ENCODE assay signal across 5 mouse cellular contexts in the genomic region with DNA sequence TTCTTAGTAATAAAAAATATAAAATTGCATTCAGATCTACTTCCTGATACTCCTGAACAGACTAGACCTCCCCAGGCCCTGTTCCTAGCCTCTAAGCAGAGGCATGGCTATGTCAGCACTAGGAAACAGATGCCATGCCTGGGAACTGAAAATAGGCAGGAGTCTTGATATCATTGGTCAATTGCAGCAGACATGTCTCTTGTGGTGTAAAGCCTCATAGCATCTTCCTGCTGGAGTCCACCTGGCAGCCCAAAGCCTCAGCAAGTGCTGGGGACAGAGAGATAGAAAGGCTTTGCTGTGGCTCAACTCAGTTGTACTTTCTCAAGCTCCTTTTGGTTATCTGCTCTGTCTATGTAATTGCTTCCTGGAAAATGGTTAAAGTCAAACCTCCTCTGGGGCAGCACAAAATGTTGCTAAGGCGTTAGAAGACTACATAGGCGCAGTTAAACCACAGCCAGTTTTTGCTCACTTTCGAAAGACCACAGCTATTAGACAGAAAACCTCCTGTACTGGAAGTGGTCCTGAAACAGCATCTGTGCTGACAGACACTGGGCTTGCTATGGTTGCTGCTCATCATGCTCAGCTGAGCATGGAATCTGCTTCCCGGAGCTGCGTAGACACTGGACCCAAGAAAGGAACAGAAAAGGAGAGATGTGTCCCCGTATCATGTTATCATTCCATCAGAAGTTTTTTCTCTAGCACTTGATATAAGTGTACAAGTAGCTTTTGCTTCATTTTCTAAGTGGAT.
DNase-seq lines count a peak whose midpoint lies in the region; ATAC-seq lines count a peak whose summit lies in the region.
"Not testable (repeated sequence)": the region's sequence is repeated elsewhere in the genome, so short reads cannot be mapped to it uniquely, and the experiment has no call there.

No protein-coding gene starts in this region.

- not testable (repeated sequence) for H3K4me3 ChIP-seq in hindbrain, embryonic 15.5 days

- H3K4me1 ChIP-seq in hindbrain, embryonic 15.5 days (replicated peaks) = not testable (repeated sequence)

- H3K4me2 ChIP-seq in hindbrain, embryonic 15.5 days = not testable (repeated sequence)

- H3K9ac ChIP-seq in hindbrain, embryonic 15.5 days = not testable (repeated sequence)

- not testable (repeated sequence) for H3K27ac ChIP-seq in hindbrain, embryonic 15.5 days (replicated peaks)

- peak; percentile 34 for DNase-seq in left cerebral cortex, postnatal 4 days

- not testable (repeated sequence) for H3K36me3 ChIP-seq in hindbrain, embryonic 15.5 days

- H3K9me3 ChIP-seq in hindbrain, embryonic 15.5 days = not testable (repeated sequence)

- intact Hi-C loops in left cerebral cortex, postnatal 4 days (cut with DNase I) = not testable (repeated sequence)

- ATAC-seq in cerebellum, adult (ENCODE audit: insufficient number of reproducible peaks, low FRiP score, low TSS enrichment) = peak; percentile 36; the same call in 1 of the 2 replicates
- ATAC-seq in common myeloid progenitor, adult 5-6 weeks (replicated peaks; ENCODE audit: low read depth, poor library complexity, severe bottlenecking) = peak; percentile 100
- ATAC-seq in hindbrain, embryonic 15.5 days (ENCODE audit: low FRiP score, low read depth) = peak; percentile 48; the same call in 1 of the 2 replicates
- ATAC-seq in megakaryocyte-erythroid progenitor cell, adult 5-6 weeks (replicated peaks; ENCODE audit: low FRiP score, low TSS enrichment, poor library complexity, severe bottlenecking) = peak; percentile 90

- 87% methylated on average over 6 of the region's 6 CpGs for WGBS in hindbrain, embryonic 15.5 days

- not testable (repeated sequence) for H3K27me3 ChIP-seq in hindbrain, embryonic 15.5 days

Comparison
In these comparisons a context has a peak if more than half of its experiments do, and no peak if none do; other contexts are left out.
1. ATAC-seq: peak in every context shown above with its lines; median percentile 100 in common myeloid progenitor, adult 5-6 weeks; 90 in megakaryocyte-erythroid progenitor cell, adult 5-6 weeks; 48 in hindbrain, embryonic 15.5 days; 36 in cerebellum, adult.